Mouse (Mus musculus): Measurements from ENCODE around the gene Hils1.

- TF ChIP-seq CTCF (IDR thresholded peaks at IDR 0.05; ENCODE audit: insufficient read depth, low read length) (no peak), POLR2A (IDR thresholded peaks at IDR 0.05; ENCODE audit: borderline replicate concordance, extremely low read depth, low read depth, low read length) (no peak)
Observed at GRCm38 (mm10) chr11:94991641-94992479, 24.5 kb downstream of the Hils1 start.
